ENCODE assay signal across 11 mouse cellular contexts in the genomic region with DNA sequence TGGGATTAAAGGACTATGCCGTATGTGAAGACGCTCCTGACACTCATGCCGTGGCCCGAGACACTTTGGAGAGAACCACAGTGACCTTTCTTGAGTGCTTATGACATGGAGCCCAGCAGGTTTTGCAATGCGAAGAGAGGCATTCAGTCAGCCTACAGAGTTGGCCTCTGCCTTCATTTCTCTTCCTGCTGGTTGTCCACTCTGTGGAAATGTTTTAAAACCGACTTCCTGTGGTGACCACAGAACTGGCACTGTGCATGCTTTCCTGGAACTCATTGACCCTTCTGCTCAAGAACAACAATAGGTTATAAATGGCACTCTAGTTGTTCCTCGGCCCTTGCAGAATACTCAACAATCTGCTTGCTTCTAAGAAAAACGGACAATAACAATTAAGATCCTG.
DNase-seq lines count a peak whose midpoint lies in the region; ATAC-seq lines count a peak whose summit lies in the region.
"Had no signal": no experiment of that assay in that cellular context is flagged by ENCODE, and none has a peak within 500 bp of the region (broad histone marks: within the 10 kb centered on the region; RNA-seq: fewer than 3 reads in every experiment).

No protein-coding gene starts in this region.

- H3K4me3 ChIP-seq in heart, embryonic 14.5 days (ENCODE audit: control insufficient read depth in 1 of 2, insufficient read depth in 1 of 2, low read depth in 1 of 2, low read length in 2 of 2), result no peak overlapping the region
- no peak overlapping the region for H3K4me3 ChIP-seq in lung, embryonic 16.5 days (ENCODE audit: low read length)
- no peak overlapping the region for H3K4me3 ChIP-seq in hindbrain, embryonic 10.5 days
- H3K4me3 ChIP-seq in midbrain, embryonic 15.5 days, result no peak overlapping the region

- H3K27ac ChIP-seq in heart, embryonic 14.5 days (replicated peaks in 1 of 2; ENCODE audit: control insufficient read depth in 1 of 2, insufficient read depth in 1 of 2, low read depth in 2 of 2, low read length in 2 of 2), result peak overlapping the region; percentile 49 to 63
- peak overlapping the region; percentile 18 for H3K27ac ChIP-seq in lung, embryonic 16.5 days (ENCODE audit: low read length)
- no peak overlapping the region for H3K27ac ChIP-seq in hindbrain, embryonic 10.5 days
- H3K27ac ChIP-seq in midbrain, embryonic 15.5 days, result no peak overlapping the region

- 0 out of 2 replicates have a peak, but pooled peaks cover 2% of the 10 kb centered on the region for H3K9me3 ChIP-seq in heart, embryonic 14.5 days (ENCODE audit: control insufficient read depth, low read length)
- no peaks in the 10 kb centered on the region for H3K9me3 ChIP-seq in lung, embryonic 16.5 days (ENCODE audit: control insufficient read depth, low read length)
- 0 out of 2 replicates have a peak, but pooled peaks cover 4% of the 10 kb centered on the region for H3K9me3 ChIP-seq in hindbrain, embryonic 10.5 days
- no peaks in the 10 kb centered on the region for H3K9me3 ChIP-seq in midbrain, embryonic 15.5 days

- 54% methylated on average over 8 of the region's 8 CpGs for WGBS in heart, embryonic 14.5 days
- 50% methylated on average over 8 of the region's 8 CpGs for WGBS in lung, embryonic 16.5 days
- 71% methylated on average over 8 of the region's 8 CpGs for WGBS in hindbrain, embryonic 10.5 days
- WGBS in midbrain, embryonic 15.5 days, result 79% methylated on average over 8 of the region's 8 CpGs

- no peak overlapping the region for H3K9ac ChIP-seq in heart, embryonic 14.5 days (ENCODE audit: low read length)
- no peak overlapping the region for H3K9ac ChIP-seq in lung, embryonic 16.5 days (ENCODE audit: low read length)
- no peak overlapping the region for H3K9ac ChIP-seq in midbrain, embryonic 15.5 days
- H3K9ac ChIP-seq: forebrain, postnatal 0 days had no signal

- peaks cover 22% of the 10 kb centered on the region for H3K36me3 ChIP-seq in heart, embryonic 14.5 days (ENCODE audit: control insufficient read depth, insufficient read depth, low read length)
- no peaks in the 10 kb centered on the region for H3K36me3 ChIP-seq in lung, embryonic 16.5 days (ENCODE audit: control insufficient read depth, insufficient read depth, low read length)
- peaks cover 12% of the 10 kb centered on the region for H3K36me3 ChIP-seq in hindbrain, embryonic 10.5 days
- H3K36me3 ChIP-seq in midbrain, embryonic 15.5 days (replicated peaks), result no peaks in the 10 kb centered on the region

- H3K4me1 ChIP-seq in heart, embryonic 14.5 days (ENCODE audit: control insufficient read depth in 2 of 2, insufficient read depth in 2 of 2, low read length in 2 of 2), result peaks cover 31 to 57% of the 10 kb centered on the region in 2 experiments
- peaks cover 5% of the 10 kb centered on the region; the same call in 1 of the 2 replicates for H3K4me1 ChIP-seq in lung, embryonic 16.5 days (replicated peaks; ENCODE audit: control insufficient read depth, insufficient read depth, low read length)
- H3K4me1 ChIP-seq in hindbrain, embryonic 10.5 days (replicated peaks), result peaks cover 32% of the 10 kb centered on the region
- no peaks in the 10 kb centered on the region for H3K4me1 ChIP-seq in midbrain, embryonic 15.5 days

- DNase-seq in adrenal gland, adult 8-10 months, result peak; percentile 31
- no peak for DNase-seq in adrenal gland, adult 18-20 months (ENCODE audit: low spot score in 2 of 2)
- peak; percentile 52 for DNase-seq in 416B (ENCODE audit: low read depth)
- no peak for DNase-seq in hindbrain, embryonic 10.5 days (ENCODE audit: low spot score)
- DNase-seq in urinary bladder, adult 18-20 months (ENCODE audit: low spot score in 2 of 2), result no peak
- DNase-seq: cerebellum, postnatal 25 days; forebrain, postnatal 0 days; thymus, postnatal 25 days had no signal

- ATAC-seq in heart, embryonic 14.5 days (ENCODE audit: insufficient number of reproducible peaks, insufficient read depth, low FRiP score, low read depth), result no peak
- ATAC-seq in lung, embryonic 16.5 days (ENCODE audit: low read depth), result peak; percentile 79
- no peak for ATAC-seq in midbrain, embryonic 15.5 days (replicated peaks)
- ATAC-seq: forebrain, postnatal 0 days had no signal

- no peaks in the 10 kb centered on the region for H3K27me3 ChIP-seq in heart, embryonic 14.5 days (ENCODE audit: control insufficient read depth, insufficient read depth, low read length)
- H3K27me3 ChIP-seq in lung, embryonic 16.5 days (ENCODE audit: control insufficient read depth, insufficient read depth, low read depth, low read length), result no peaks in the 10 kb centered on the region
- no peaks in the 10 kb centered on the region for H3K27me3 ChIP-seq in hindbrain, embryonic 10.5 days (ENCODE audit: insufficient read depth, poor library complexity, severe bottlenecking)
- H3K27me3 ChIP-seq in midbrain, embryonic 15.5 days (replicated peaks), result no peaks in the 10 kb centered on the region

- H3K4me2 ChIP-seq in heart, embryonic 14.5 days (ENCODE audit: low read length), result no peak overlapping the region
- no peak overlapping the region for H3K4me2 ChIP-seq in lung, embryonic 16.5 days (ENCODE audit: low read depth, low read length)
- no peak overlapping the region for H3K4me2 ChIP-seq in midbrain, embryonic 15.5 days

Comparison
In these comparisons a context has a peak if more than half of its experiments do, and no peak if none do; other contexts are left out.
1. DNase-seq: peak in adrenal gland, adult 8-10 months (single experiment) and 416B (single experiment); none in adrenal gland, adult 18-20 months (0 of 2), hindbrain, embryonic 10.5 days (single experiment) and urinary bladder, adult 18-20 months (0 of 2).
2. H3K27ac ChIP-seq: peak in heart, embryonic 14.5 days (2 of 2) and lung, embryonic 16.5 days (single experiment); none in hindbrain, embryonic 10.5 days (single experiment) and midbrain, embryonic 15.5 days (single experiment).